Mouse (Mus musculus): ENCODE data around the gene Oscp1. TPM values are rescaled to one million over a fixed set of nuclear protein-coding genes. Genes with fewer than 3 reads are reported as not detected.

Gene Oscp1
- polyA plus RNA-seq, 2 experiments: 5.8 to 13.8 TPM

DNA sequence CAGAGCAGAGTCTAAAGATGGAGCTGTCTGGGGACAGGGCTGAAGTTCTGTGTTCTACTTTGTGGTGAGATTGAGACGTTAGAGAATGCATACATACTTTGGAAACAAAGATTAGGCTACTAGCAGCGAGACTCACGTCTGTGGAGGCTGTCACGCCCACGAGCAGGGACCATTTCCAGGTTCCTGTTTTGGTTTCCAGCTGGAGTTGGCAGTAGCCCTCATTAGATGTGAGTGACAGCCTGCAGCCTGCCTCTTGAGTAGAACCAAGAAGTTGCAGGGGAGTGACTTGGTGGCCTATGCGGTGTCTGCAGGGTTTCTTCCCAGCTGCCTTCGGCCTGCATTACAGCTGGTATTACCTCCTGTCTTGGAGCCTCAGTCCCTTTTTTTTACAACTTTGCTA lies 6.7 kb upstream of the Oscp1 start:
- H3K36me3 ChIP-seq (ENCODE audit: control insufficient read depth, insufficient read depth, low read length): peaks cover 58% of the 10 kb centered on the region
- H3K4me3 ChIP-seq (replicated peaks; ENCODE audit: low read length): no peak overlapping the region
- DNase-seq (ENCODE audit: low spot score) (no peak), ATAC-seq (ENCODE audit: low FRiP score, low read depth) (no peak)
- H3K9ac ChIP-seq (ENCODE audit: low read depth, low read length, severe bottlenecking): no peak overlapping the region
- no peak for TF ChIP-seq POLR2A (IDR thresholded peaks at IDR 0.05; ENCODE audit: borderline replicate concordance, extremely low read depth, insufficient read depth, insufficient read length)
- no peak overlapping the region for H3K27ac ChIP-seq (replicated peaks; ENCODE audit: low read depth, low read length)
- H3K9me3 ChIP-seq (ENCODE audit: control insufficient read depth, low read length): no peaks in the 10 kb centered on the region
- no peak overlapping the region for H3K4me2 ChIP-seq (replicated peaks; ENCODE audit: low read depth, low read length, severe bottlenecking)
- WGBS: 89% methylated on average over 7 of the region's 7 CpGs
- H3K27me3 ChIP-seq (ENCODE audit: control insufficient read depth, insufficient read depth, low read length): no peaks in the 10 kb centered on the region
- peaks cover 6% of the 10 kb centered on the region; the same call in 1 of the 2 replicates for H3K4me1 ChIP-seq (ENCODE audit: control insufficient read depth, insufficient read depth, low read length)

DNA sequence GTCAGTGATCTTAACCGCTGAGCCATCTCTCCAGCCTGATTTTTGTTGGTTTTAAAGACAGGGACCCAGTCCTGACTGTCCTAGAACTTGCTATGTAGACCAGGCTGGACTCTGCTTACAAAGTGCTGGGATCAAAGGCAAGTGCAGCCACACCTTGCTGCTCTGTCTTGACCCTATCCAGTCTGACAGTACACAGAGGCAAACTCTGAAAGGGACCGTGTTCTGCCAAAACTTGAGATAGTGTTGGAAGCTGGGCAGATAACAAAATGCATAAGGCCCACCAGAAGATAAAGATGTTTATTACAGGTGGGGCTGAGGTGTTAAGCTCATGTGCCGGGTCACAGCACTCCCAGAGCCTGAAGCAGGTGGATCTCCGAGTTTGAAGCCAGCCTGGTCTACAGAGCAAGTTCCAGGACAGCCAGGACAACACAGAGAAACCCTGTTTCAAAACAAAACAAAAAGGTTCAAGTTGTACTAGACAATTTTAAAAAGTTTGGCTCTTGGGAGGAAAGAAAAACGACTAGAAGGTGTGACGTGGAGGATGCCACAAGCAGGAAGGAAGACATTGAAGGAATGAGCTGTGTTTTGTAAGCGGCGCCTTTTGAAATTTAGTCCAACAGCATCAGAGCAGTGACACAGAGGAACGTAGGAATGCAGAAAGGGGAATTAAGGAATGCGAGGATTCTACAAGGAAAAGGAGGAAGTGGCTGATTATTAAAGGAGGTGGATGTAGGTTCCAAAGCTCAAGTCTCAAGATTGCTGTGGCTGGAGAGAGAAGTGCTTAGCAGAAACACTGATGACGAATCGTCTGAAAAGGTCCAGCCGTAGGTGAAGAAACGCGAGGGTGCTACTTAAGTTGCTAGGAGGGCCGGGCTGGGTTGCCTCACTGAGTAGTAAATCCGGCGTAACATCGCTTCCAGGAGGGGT lies 895 bp upstream of the Oscp1 start:
- Histone ChIP-seq H3K4me2 (replicated peaks; ENCODE audit: low read depth, low read length, severe bottlenecking) (peak overlapping the region; percentile 75), H3K27me3 (ENCODE audit: control insufficient read depth, insufficient read depth, low read length) (no peaks in the 10 kb centered on the region), H3K27ac (replicated peaks; ENCODE audit: low read depth, low read length) (0 out of 2 replicates have a peak overlapping the region, but pooled peaks have one; percentile 28), H3K9ac (ENCODE audit: low read depth, low read length, severe bottlenecking) (peak overlapping the region; percentile 63), H3K4me1 (ENCODE audit: control insufficient read depth, insufficient read depth, low read length) (peaks cover 13% of the 10 kb centered on the region; the same call in 1 of the 2 replicates), H3K4me3 (replicated peaks; ENCODE audit: low read length) (peak overlapping the region; percentile 62), H3K36me3 (ENCODE audit: control insufficient read depth, insufficient read depth, low read length) (peaks cover 30% of the 10 kb centered on the region), H3K9me3 (ENCODE audit: control insufficient read depth, low read length) (no peaks in the 10 kb centered on the region)
- DNase-seq (ENCODE audit: low spot score) (peak; percentile 9), ATAC-seq (ENCODE audit: low FRiP score, low read depth) (no peak; the same call in 1 of the 2 replicates)
- TF ChIP-seq POLR2A (IDR thresholded peaks at IDR 0.05; ENCODE audit: borderline replicate concordance, extremely low read depth, insufficient read depth, insufficient read length): no peak
- 14% methylated on average over 19 of the region's 19 CpGs for WGBS

DNA sequence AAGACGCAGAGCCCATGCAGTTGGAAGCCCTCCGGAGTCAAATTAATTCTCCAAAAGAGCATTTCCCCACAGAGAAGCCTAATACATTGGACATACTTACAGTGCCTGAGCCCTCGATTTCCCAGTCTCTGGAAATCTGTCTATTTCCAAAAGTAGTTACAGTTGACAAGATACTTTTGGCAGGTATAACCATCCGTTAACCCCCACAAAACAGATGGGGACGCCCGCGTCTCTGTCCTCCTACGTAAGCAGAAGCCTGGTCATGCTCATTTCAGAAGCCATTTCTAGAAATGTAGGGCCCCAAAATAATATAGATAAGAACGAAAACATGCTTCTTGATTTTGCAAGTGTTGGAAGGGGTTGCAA lies 615 bp downstream of the Oscp1 start:
- H3K27ac ChIP-seq (replicated peaks; ENCODE audit: low read depth, low read length): no peak overlapping the region
- DNase-seq (ENCODE audit: low spot score) (no peak), ATAC-seq (ENCODE audit: low FRiP score, low read depth) (no peak)
- no peaks in the 10 kb centered on the region for H3K9me3 ChIP-seq (ENCODE audit: control insufficient read depth, low read length)
- peaks cover 13% of the 10 kb centered on the region; the same call in 1 of the 2 replicates for H3K4me1 ChIP-seq (ENCODE audit: control insufficient read depth, insufficient read depth, low read length)
- H3K4me3 ChIP-seq (replicated peaks; ENCODE audit: low read length): peak overlapping the region; percentile 62
- WGBS: 35% methylated on average over 9 of the region's 9 CpGs
- H3K36me3 ChIP-seq (ENCODE audit: control insufficient read depth, insufficient read depth, low read length): peaks cover 18% of the 10 kb centered on the region
- peak overlapping the region; percentile 75 for H3K4me2 ChIP-seq (replicated peaks; ENCODE audit: low read depth, low read length, severe bottlenecking)
- peak overlapping the region; percentile 63 for H3K9ac ChIP-seq (ENCODE audit: low read depth, low read length, severe bottlenecking)
- H3K27me3 ChIP-seq (ENCODE audit: control insufficient read depth, insufficient read depth, low read length): no peaks in the 10 kb centered on the region
- no peak for TF ChIP-seq POLR2A (IDR thresholded peaks at IDR 0.05; ENCODE audit: borderline replicate concordance, extremely low read depth, insufficient read depth, insufficient read length)

DNA sequence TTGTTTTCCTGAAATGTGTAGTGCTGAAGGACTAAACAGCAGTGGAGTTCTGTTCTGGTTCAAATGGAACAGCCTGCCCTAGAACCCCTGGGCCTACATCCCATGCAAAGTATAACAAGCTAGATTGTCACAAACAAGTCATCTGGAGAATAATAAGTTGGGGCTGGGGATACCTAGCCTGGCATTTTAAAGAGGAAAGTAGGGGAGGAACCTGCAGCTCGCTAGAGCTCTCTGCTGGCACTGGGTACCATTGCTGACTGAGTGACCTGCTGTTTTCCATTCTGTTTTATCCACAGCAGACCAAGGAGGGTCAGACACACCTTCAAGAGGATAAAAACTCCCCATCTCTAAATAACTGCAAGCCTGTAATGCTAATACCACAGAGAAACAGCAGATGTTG lies 4.5 kb downstream of the Oscp1 start:
- Histone ChIP-seq H3K9ac (ENCODE audit: low read depth, low read length, severe bottlenecking) (no peak overlapping the region), H3K27ac (replicated peaks; ENCODE audit: low read depth, low read length) (no peak overlapping the region), H3K36me3 (ENCODE audit: control insufficient read depth, insufficient read depth, low read length) (no peaks in the 10 kb centered on the region), H3K4me2 (replicated peaks; ENCODE audit: low read depth, low read length, severe bottlenecking) (no peak overlapping the region), H3K4me1 (ENCODE audit: control insufficient read depth, insufficient read depth, low read length) (peaks cover 6% of the 10 kb centered on the region; the same call in 1 of the 2 replicates), H3K4me3 (replicated peaks; ENCODE audit: low read length) (no peak overlapping the region), H3K9me3 (ENCODE audit: control insufficient read depth, low read length) (no peaks in the 10 kb centered on the region), H3K27me3 (ENCODE audit: control insufficient read depth, insufficient read depth, low read length) (no peaks in the 10 kb centered on the region)
- TF ChIP-seq POLR2A (IDR thresholded peaks at IDR 0.05; ENCODE audit: borderline replicate concordance, extremely low read depth, insufficient read depth, insufficient read length): no peak
- ATAC-seq (ENCODE audit: low FRiP score, low read depth) (no peak), DNase-seq (ENCODE audit: low spot score) (no peak)
- 29% methylated on average over 1 of the region's 1 CpGs for WGBS

DNA sequence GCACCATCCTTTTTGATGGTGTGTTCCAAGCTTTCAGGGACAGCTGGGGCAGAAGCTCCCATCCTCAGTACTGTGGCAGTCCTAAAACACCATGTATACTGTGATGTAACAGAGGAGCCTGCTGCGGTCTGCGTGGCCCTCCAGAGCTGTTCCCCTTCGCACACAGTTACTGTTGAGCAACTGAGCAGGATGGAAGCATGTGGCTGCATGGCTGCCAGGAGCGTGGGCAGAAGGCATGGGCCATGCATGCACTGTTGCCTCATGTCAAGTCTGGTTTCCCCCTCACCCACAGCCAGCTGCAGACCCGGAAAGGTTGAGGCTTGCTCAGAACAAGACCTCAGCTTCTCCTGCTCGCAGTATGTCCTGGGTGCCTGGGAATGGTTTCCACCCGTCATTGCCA lies 6.9 kb downstream of the Oscp1 start:
- no peaks in the 10 kb centered on the region for H3K4me1 ChIP-seq (ENCODE audit: control insufficient read depth, insufficient read depth, low read length)
- no peak overlapping the region for H3K27ac ChIP-seq (replicated peaks; ENCODE audit: low read depth, low read length)
- H3K9me3 ChIP-seq (ENCODE audit: control insufficient read depth, low read length): no peaks in the 10 kb centered on the region
- ATAC-seq (ENCODE audit: low FRiP score, low read depth) (no peak), DNase-seq (ENCODE audit: low spot score) (no peak)
- no peaks in the 10 kb centered on the region for H3K36me3 ChIP-seq (ENCODE audit: control insufficient read depth, insufficient read depth, low read length)
- H3K4me3 ChIP-seq (replicated peaks; ENCODE audit: low read length): no peak overlapping the region
- H3K4me2 ChIP-seq (replicated peaks; ENCODE audit: low read depth, low read length, severe bottlenecking): no peak overlapping the region
- 87% methylated on average over 7 of the region's 7 CpGs for WGBS
- no peak for TF ChIP-seq POLR2A (IDR thresholded peaks at IDR 0.05; ENCODE audit: borderline replicate concordance, extremely low read depth, insufficient read depth, insufficient read length)
- H3K27me3 ChIP-seq (ENCODE audit: control insufficient read depth, insufficient read depth, low read length): no peaks in the 10 kb centered on the region
- no peak overlapping the region for H3K9ac ChIP-seq (ENCODE audit: low read depth, low read length, severe bottlenecking)

Data from limb, embryonic 14.5 days (tissue).